Mouse (Mus musculus): Measurements from ENCODE around the gene Trak1. TPM values are rescaled to one million over a fixed set of nuclear protein-coding genes. Genes with fewer than 3 reads are reported as not detected.

The Trak1 gene
- polyA plus RNA-seq, 1 experiment from 2014 or later, result 26.4 TPM

GRCm38 (mm10) chr9:121360327-121360954 is 63.1 kb downstream of the Trak1 start:
- peak; percentile 55 for ATAC-seq (ENCODE audit: insufficient read depth, low FRiP score, low TSS enrichment)
- peak; percentile 48 for DNase-seq (ENCODE audit: low spot score)
- Histone ChIP-seq H3K9me3 (ENCODE audit: control insufficient read depth, low read length) (no peaks in the 10 kb centered on the region), H3K4me1 (ENCODE audit: control insufficient read depth, insufficient read depth, low read length) (peaks cover 18% of the 10 kb centered on the region), H3K9ac (ENCODE audit: low read length) (peak overlapping the region; percentile 53), H3K4me2 (ENCODE audit: low read depth) (peak overlapping the region; percentile 15; the same call in 1 of the 2 replicates), H3K4me3 (ENCODE audit: low read depth, low read length) (no peak overlapping the region), H3K27ac (ENCODE audit: low read depth, low read length) (peak overlapping the region; percentile 81), H3K36me3 (ENCODE audit: control insufficient read depth, insufficient read depth, low read length) (no peaks in the 10 kb centered on the region), H3K27me3 (ENCODE audit: control insufficient read depth, insufficient read depth, low read length) (no peaks in the 10 kb centered on the region)
- 13% methylated on average over 12 of the region's 12 CpGs for WGBS

DNA sequence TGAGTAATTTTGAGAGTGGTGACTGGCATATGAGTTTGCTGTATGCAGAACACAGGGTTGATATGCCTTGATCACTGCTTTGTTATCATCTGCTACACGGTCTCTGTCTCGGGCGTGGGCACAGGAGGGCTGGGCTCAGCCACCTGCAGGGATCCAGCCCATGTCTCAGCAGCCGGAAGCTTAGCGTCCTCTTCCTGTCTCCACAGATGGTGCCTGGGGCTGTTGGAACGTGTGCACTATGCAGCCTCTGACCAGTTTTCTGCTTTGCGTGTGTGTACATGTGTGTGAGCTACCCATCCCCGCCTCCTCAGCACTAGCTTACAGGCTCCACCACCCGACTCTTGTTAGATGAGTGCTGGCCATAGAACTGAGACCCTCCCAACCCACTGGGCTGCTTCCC is 63.7 kb downstream of the Trak1 start:
- Histone ChIP-seq H3K27ac (ENCODE audit: low read depth, low read length) (peak overlapping the region; percentile 81), H3K4me1 (ENCODE audit: control insufficient read depth, insufficient read depth, low read length) (peaks cover 18% of the 10 kb centered on the region), H3K9me3 (ENCODE audit: control insufficient read depth, low read length) (no peaks in the 10 kb centered on the region), H3K27me3 (ENCODE audit: control insufficient read depth, insufficient read depth, low read length) (no peaks in the 10 kb centered on the region), H3K9ac (ENCODE audit: low read length) (no peak overlapping the region; the same call in 1 of the 2 replicates), H3K36me3 (ENCODE audit: control insufficient read depth, insufficient read depth, low read length) (no peaks in the 10 kb centered on the region), H3K4me3 (ENCODE audit: low read depth, low read length) (no peak overlapping the region), H3K4me2 (ENCODE audit: low read depth) (no peak overlapping the region; the same call in 1 of the 2 replicates)
- ATAC-seq (ENCODE audit: insufficient read depth, low FRiP score, low TSS enrichment) (peak; percentile 13; the same call in 1 of the 2 replicates), DNase-seq (ENCODE audit: low spot score) (no peak)
- 57% methylated on average over 9 of the region's 9 CpGs for WGBS

- Histone ChIP-seq H3K9me3 (ENCODE audit: control insufficient read depth, low read length) (no peaks in the 10 kb centered on the region), H3K4me1 (ENCODE audit: control insufficient read depth, insufficient read depth, low read length) (peaks cover 18% of the 10 kb centered on the region), H3K36me3 (ENCODE audit: control insufficient read depth, insufficient read depth, low read length) (no peaks in the 10 kb centered on the region), H3K27me3 (ENCODE audit: control insufficient read depth, insufficient read depth, low read length) (no peaks in the 10 kb centered on the region), H3K9ac (ENCODE audit: low read length) (no peak overlapping the region), H3K4me2 (ENCODE audit: low read depth) (no peak overlapping the region), H3K27ac (ENCODE audit: low read depth, low read length) (no peak overlapping the region), H3K4me3 (ENCODE audit: low read depth, low read length) (no peak overlapping the region)
- DNase-seq (ENCODE audit: low spot score) (no peak), ATAC-seq (ENCODE audit: insufficient read depth, low FRiP score, low TSS enrichment) (no peak)
- 79% methylated on average over 19 of the region's 19 CpGs for WGBS
Observed at GRCm38 (mm10) chr9:121363932-121364331, 66.6 kb downstream of the Trak1 start.

- H3K4me2 ChIP-seq (ENCODE audit: low read depth), result no peak overlapping the region
- no peaks in the 10 kb centered on the region for H3K9me3 ChIP-seq (ENCODE audit: control insufficient read depth, low read length)
- no peak overlapping the region for H3K27ac ChIP-seq (ENCODE audit: low read depth, low read length)
- DNase-seq (ENCODE audit: low spot score) (no peak), ATAC-seq (ENCODE audit: insufficient read depth, low FRiP score, low TSS enrichment) (no peak)
- 0 out of 2 replicates have a peak overlapping the region, but pooled peaks have one; percentile 7 for H3K9ac ChIP-seq (ENCODE audit: low read length)
- H3K4me3 ChIP-seq (ENCODE audit: low read depth, low read length), result no peak overlapping the region
- 59% methylated on average over 18 of the region's 18 CpGs for WGBS
- H3K27me3 ChIP-seq (ENCODE audit: control insufficient read depth, insufficient read depth, low read length), result no peaks in the 10 kb centered on the region
- no peaks in the 10 kb centered on the region for H3K36me3 ChIP-seq (ENCODE audit: control insufficient read depth, insufficient read depth, low read length)
- peaks cover 13% of the 10 kb centered on the region for H3K4me1 ChIP-seq (ENCODE audit: control insufficient read depth, insufficient read depth, low read length)
Observed at GRCm38 (mm10) chr9:121366135-121366863, 69.0 kb downstream of the Trak1 start.

DNA sequence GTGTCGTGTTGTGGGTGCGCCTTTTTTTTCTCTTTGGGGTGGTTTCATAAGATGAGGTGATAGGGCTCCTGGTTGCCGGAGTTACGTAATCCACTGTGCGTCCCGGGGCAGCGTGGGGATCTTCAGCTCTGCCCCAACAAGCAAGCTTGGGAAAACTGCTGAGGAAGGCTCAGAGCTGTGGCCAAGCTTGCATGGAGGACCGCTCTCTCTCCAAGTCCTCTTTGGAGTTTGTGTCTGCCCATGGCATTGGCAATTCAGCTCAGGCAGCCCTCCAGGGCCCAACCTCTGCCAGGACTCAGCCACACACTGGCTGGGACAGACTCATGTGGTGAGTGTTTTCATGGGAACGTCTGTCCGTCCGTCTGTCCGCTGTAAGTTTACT is 69.6 kb downstream of the Trak1 start:
- Histone ChIP-seq H3K9ac (ENCODE audit: low read length) (no peak overlapping the region), H3K4me1 (ENCODE audit: control insufficient read depth, insufficient read depth, low read length) (peaks cover 16% of the 10 kb centered on the region), H3K9me3 (ENCODE audit: control insufficient read depth, low read length) (no peaks in the 10 kb centered on the region), H3K27me3 (ENCODE audit: control insufficient read depth, insufficient read depth, low read length) (no peaks in the 10 kb centered on the region), H3K27ac (ENCODE audit: low read depth, low read length) (no peak overlapping the region), H3K4me2 (ENCODE audit: low read depth) (no peak overlapping the region), H3K4me3 (ENCODE audit: low read depth, low read length) (no peak overlapping the region), H3K36me3 (ENCODE audit: control insufficient read depth, insufficient read depth, low read length) (no peaks in the 10 kb centered on the region)
- WGBS, result 79% methylated on average over 12 of the region's 12 CpGs
- ATAC-seq (ENCODE audit: insufficient read depth, low FRiP score, low TSS enrichment) (no peak), DNase-seq (ENCODE audit: low spot score) (no peak)

GRCm38 (mm10) chr9:121369573-121369972 is 72.3 kb downstream of the Trak1 start:
- Histone ChIP-seq H3K9ac (ENCODE audit: low read length) (no peak overlapping the region; the same call in 1 of the 2 replicates), H3K27me3 (ENCODE audit: control insufficient read depth, insufficient read depth, low read length) (no peaks in the 10 kb centered on the region), H3K4me3 (ENCODE audit: low read depth, low read length) (no peak overlapping the region), H3K9me3 (ENCODE audit: control insufficient read depth, low read length) (no peaks in the 10 kb centered on the region), H3K27ac (ENCODE audit: low read depth, low read length) (no peak overlapping the region), H3K4me2 (ENCODE audit: low read depth) (no peak overlapping the region), H3K4me1 (ENCODE audit: control insufficient read depth, insufficient read depth, low read length) (peaks cover 35% of the 10 kb centered on the region), H3K36me3 (ENCODE audit: control insufficient read depth, insufficient read depth, low read length) (no peaks in the 10 kb centered on the region)
- ATAC-seq (ENCODE audit: insufficient read depth, low FRiP score, low TSS enrichment) (no peak), DNase-seq (ENCODE audit: low spot score) (no peak)
- WGBS, result 59% methylated on average over 6 of the region's 6 CpGs

GRCm38 (mm10) chr9:121371346-121371891 is 74.1 kb downstream of the Trak1 start:
- H3K27me3 ChIP-seq (ENCODE audit: control insufficient read depth, insufficient read depth, low read length), result no peaks in the 10 kb centered on the region
- peak overlapping the region; percentile 50 for H3K4me2 ChIP-seq (ENCODE audit: low read depth)
- peak overlapping the region; percentile 93 for H3K27ac ChIP-seq (ENCODE audit: low read depth, low read length)
- ATAC-seq (ENCODE audit: insufficient read depth, low FRiP score, low TSS enrichment) (peak; percentile 91), DNase-seq (ENCODE audit: low spot score) (peak; percentile 89)
- peaks cover 35% of the 10 kb centered on the region for H3K4me1 ChIP-seq (ENCODE audit: control insufficient read depth, insufficient read depth, low read length)
- 2% methylated on average over 18 of the region's 18 CpGs for WGBS
- H3K4me3 ChIP-seq (ENCODE audit: low read depth, low read length), result peak overlapping the region; percentile 15
- H3K36me3 ChIP-seq (ENCODE audit: control insufficient read depth, insufficient read depth, low read length), result no peaks in the 10 kb centered on the region
- peak overlapping the region; percentile 40 for H3K9ac ChIP-seq (ENCODE audit: low read length)
- H3K9me3 ChIP-seq (ENCODE audit: control insufficient read depth, low read length), result no peaks in the 10 kb centered on the region

DNA sequence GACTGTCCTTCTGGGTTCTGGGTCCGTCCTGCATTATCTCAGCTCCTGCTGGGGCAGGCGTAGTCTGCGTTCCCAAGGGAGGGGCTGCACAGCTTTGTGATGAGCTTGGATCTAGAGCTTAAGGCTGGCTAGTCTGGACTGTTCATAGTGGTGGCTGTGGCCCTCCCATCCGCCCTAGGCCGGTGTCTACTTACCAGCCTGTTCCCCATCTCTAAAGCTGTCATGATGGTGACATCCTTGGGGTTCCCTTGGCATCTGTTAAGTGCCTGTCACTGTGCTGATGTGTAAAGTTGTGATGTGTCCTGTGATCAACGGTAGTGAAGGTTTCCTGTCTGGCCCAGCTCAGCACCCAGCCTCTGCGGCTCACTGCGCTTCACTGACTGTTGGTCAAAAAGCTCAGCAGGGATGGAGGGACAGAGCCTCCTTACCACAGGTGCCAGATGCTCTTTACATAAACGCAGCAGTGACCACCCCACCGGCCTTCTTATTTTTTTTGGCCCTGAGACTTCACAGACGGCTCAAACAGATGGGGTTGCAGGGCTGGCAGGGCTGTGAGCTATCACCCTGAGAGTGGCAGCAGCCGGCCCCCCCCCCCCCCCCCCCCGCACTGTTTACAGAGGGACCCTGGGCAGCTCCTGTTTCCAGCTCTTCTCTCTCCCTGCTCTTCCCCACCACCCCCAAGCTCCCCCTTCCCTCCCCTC is 74.8 kb downstream of the Trak1 start:
- no peaks in the 10 kb centered on the region for H3K27me3 ChIP-seq (ENCODE audit: control insufficient read depth, insufficient read depth, low read length)
- peak overlapping the region; percentile 15; the same call in 1 of the 2 replicates for H3K4me3 ChIP-seq (ENCODE audit: low read depth, low read length)
- peak overlapping the region; percentile 50 for H3K4me2 ChIP-seq (ENCODE audit: low read depth)
- peak overlapping the region; percentile 93 for H3K27ac ChIP-seq (ENCODE audit: low read depth, low read length)
- H3K4me1 ChIP-seq (ENCODE audit: control insufficient read depth, insufficient read depth, low read length), result peaks cover 35% of the 10 kb centered on the region
- H3K9me3 ChIP-seq (ENCODE audit: control insufficient read depth, low read length), result no peaks in the 10 kb centered on the region
- peak; percentile 62 for ATAC-seq (ENCODE audit: insufficient read depth, low FRiP score, low TSS enrichment)
- peak overlapping the region; percentile 40 for H3K9ac ChIP-seq (ENCODE audit: low read length)
- no peak for DNase-seq (ENCODE audit: low spot score)
- no peaks in the 10 kb centered on the region for H3K36me3 ChIP-seq (ENCODE audit: control insufficient read depth, insufficient read depth, low read length)
- WGBS, result 3% methylated on average over 11 of the region's 13 CpGs

Measured in neural tube, embryonic 11.5 days (tissue).